16 mouse cellular contexts compared by ENCODE assay signal in the genomic region with DNA sequence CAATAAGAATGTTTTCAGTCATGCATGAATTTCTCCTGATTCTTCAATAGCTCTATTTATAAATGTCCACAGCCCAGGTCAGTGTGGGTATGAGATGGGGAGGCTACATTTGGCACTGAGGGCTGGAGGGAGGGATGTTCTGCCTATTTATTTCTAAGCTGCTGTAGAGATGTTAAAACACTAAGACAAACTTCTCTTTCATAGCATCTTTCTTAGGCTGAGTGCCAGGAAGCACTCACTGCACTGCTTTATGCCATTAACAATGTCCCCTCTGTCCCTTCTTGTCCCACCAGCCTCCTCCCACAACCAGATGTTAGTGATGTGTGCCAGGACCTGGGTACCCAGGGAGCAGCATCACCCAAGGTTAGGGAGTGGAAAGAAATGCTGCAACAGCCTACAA. TPM values are rescaled to one million over a fixed set of nuclear protein-coding genes. Genes with fewer than 3 reads are reported as not detected.
A peak's percentile ranks its signal among the peaks of the same experiment; 100 is the strongest.
DNase-seq lines count a peak whose midpoint lies in the region; ATAC-seq and TF ChIP-seq lines count a peak whose summit lies in the region.
"Had no signal": no experiment of that assay in that cellular context is flagged by ENCODE, and none has a peak within 500 bp of the region (broad histone marks: within the 10 kb centered on the region; RNA-seq: fewer than 3 reads in every experiment).

No protein-coding gene starts in this region.

- H3K27ac ChIP-seq in hindbrain, postnatal 0 days = no peak overlapping the region; the same call in 1 of the 2 replicates
- no peak overlapping the region for H3K27ac ChIP-seq in hindbrain, embryonic 14.5 days
- no peak overlapping the region for H3K27ac ChIP-seq in embryonic facial prominence, embryonic 15.5 days (replicated peaks)
- H3K27ac ChIP-seq: gastrocnemius, adult 2 months; hindbrain, embryonic 13.5 days had no signal

- no peaks in the 10 kb centered on the region for H3K36me3 ChIP-seq in hindbrain, postnatal 0 days (ENCODE audit: insufficient read depth, low read length)
- no peaks in the 10 kb centered on the region for H3K36me3 ChIP-seq in hindbrain, embryonic 14.5 days (replicated peaks; ENCODE audit: control insufficient read depth, insufficient read depth)
- H3K36me3 ChIP-seq in embryonic facial prominence, embryonic 15.5 days = no peaks in the 10 kb centered on the region
- H3K36me3 ChIP-seq: heart, embryonic 12.5 days; hindbrain, embryonic 13.5 days had no signal

- no peak overlapping the region for H3K4me3 ChIP-seq in hindbrain, postnatal 0 days (ENCODE audit: low read length)
- H3K4me3 ChIP-seq in hindbrain, embryonic 14.5 days (replicated peaks; ENCODE audit: low read length) = no peak overlapping the region
- H3K4me3 ChIP-seq in embryonic facial prominence, embryonic 15.5 days (replicated peaks) = no peak overlapping the region
- H3K4me3 ChIP-seq: gastrocnemius, adult 2 months; heart, embryonic 12.5 days; hindbrain, embryonic 13.5 days had no signal

- no peak overlapping the region for H3K9ac ChIP-seq in hindbrain, postnatal 0 days (replicated peaks; ENCODE audit: low read length)
- no peak overlapping the region for H3K9ac ChIP-seq in hindbrain, embryonic 14.5 days
- no peak overlapping the region for H3K9ac ChIP-seq in embryonic facial prominence, embryonic 15.5 days
- H3K9ac ChIP-seq: heart, embryonic 12.5 days; hindbrain, embryonic 13.5 days had no signal

- no peaks in the 10 kb centered on the region for H3K4me1 ChIP-seq in hindbrain, postnatal 0 days (ENCODE audit: insufficient read depth, low read length)
- H3K4me1 ChIP-seq in hindbrain, embryonic 14.5 days (replicated peaks; ENCODE audit: control insufficient read depth, insufficient read depth, low read length) = no peaks in the 10 kb centered on the region
- H3K4me1 ChIP-seq in embryonic facial prominence, embryonic 15.5 days = no peaks in the 10 kb centered on the region
- H3K4me1 ChIP-seq: heart, embryonic 12.5 days; hindbrain, embryonic 13.5 days had no signal

- no peak overlapping the region for H3K4me2 ChIP-seq in hindbrain, postnatal 0 days (ENCODE audit: low read depth, low read length)
- H3K4me2 ChIP-seq in hindbrain, embryonic 14.5 days (replicated peaks) = no peak overlapping the region
- H3K4me2 ChIP-seq in embryonic facial prominence, embryonic 15.5 days (replicated peaks) = no peak overlapping the region
- H3K4me2 ChIP-seq: heart, embryonic 12.5 days; hindbrain, embryonic 13.5 days had no signal

- ATAC-seq in hindbrain, postnatal 0 days = peak; percentile 96
- ATAC-seq in hindbrain, embryonic 14.5 days (ENCODE audit: low FRiP score) = no peak; the same call in 1 of the 2 replicates
- ATAC-seq in embryonic facial prominence, embryonic 15.5 days (ENCODE audit: insufficient number of reproducible peaks, low FRiP score, low TSS enrichment, low read depth) = peak; percentile 51; the same call in 1 of the 2 replicates
- ATAC-seq in megakaryocyte progenitor cell, adult 5-6 weeks (replicated peaks; ENCODE audit: poor library complexity) = no peak

- intact Hi-C loops in left cerebral cortex, postnatal 10 days (cut with DNase I) = no loop called here

- no peak for TF ChIP-seq CTCF in hindbrain, postnatal 0 days (IDR thresholded peaks at IDR 0.05; ENCODE audit: low read depth)

- no peaks in the 10 kb centered on the region for H3K27me3 ChIP-seq in hindbrain, postnatal 0 days (ENCODE audit: insufficient read depth, low read length)
- H3K27me3 ChIP-seq in hindbrain, embryonic 14.5 days (ENCODE audit: control insufficient read depth, insufficient read depth, low read length) = no peaks in the 10 kb centered on the region
- no peaks in the 10 kb centered on the region for H3K27me3 ChIP-seq in embryonic facial prominence, embryonic 15.5 days
- H3K27me3 ChIP-seq: heart, embryonic 12.5 days; hindbrain, embryonic 13.5 days had no signal

- no peaks in the 10 kb centered on the region for H3K9me3 ChIP-seq in hindbrain, postnatal 0 days (ENCODE audit: low read length)
- H3K9me3 ChIP-seq in hindbrain, embryonic 14.5 days (ENCODE audit: control insufficient read depth, low read length) = no peaks in the 10 kb centered on the region
- no peaks in the 10 kb centered on the region for H3K9me3 ChIP-seq in embryonic facial prominence, embryonic 15.5 days (replicated peaks)
- H3K9me3 ChIP-seq: heart, embryonic 12.5 days; hindbrain, embryonic 13.5 days had no signal

- DNase-seq in hindbrain, postnatal 0 days (ENCODE audit: low spot score) = peak; percentile 74
- DNase-seq in hindbrain, embryonic 14.5 days (ENCODE audit: low spot score) = no peak
- DNase-seq in cerebellum, adult 9-11 months = peak; percentile 27
- peak; percentile 36 to 38 for DNase-seq in left cerebral cortex, postnatal 10 days (ENCODE audit: extremely low spot score in 1 of 2, low spot score in 2 of 2)
- no peak for DNase-seq in adrenal gland, postnatal 14 days
- DNase-seq: adrenal gland, postnatal 25 days; gastrocnemius, adult 2 months; lung, postnatal 10 days; thymus, adult 2 months had no signal

RNA-seq across cellular contexts. Expression of a gene that starts 3.6 kb away (rescaled TPM):
- 6.0 and 8.4 TPM in 2 replicates for total RNA-seq in hindbrain, postnatal 0 days (2014; rRNA removed)
- 5.8 and 6.6 TPM in 2 replicates for polyA plus RNA-seq in hindbrain, postnatal 0 days (2015; fragmentation: Nextera tagmentation; extraction: Ambion mirVana)
- 0.80 and 1.2 TPM in 2 replicates for polyA plus RNA-seq in hindbrain, embryonic 14.5 days (2014; fragmentation: Nextera tagmentation; extraction: Ambion mirVana)
- 0.92 and 1.2 TPM in 2 replicates for polyA plus RNA-seq in embryonic facial prominence, embryonic 15.5 days (2015; fragmentation: Nextera tagmentation; extraction: Ambion mirVana)
- 1 to 10 TPM; 4.5 to 6.5 TPM for total RNA-seq in left cerebral cortex, postnatal 10 days (2021)
- not detected in 2 replicates for total RNA-seq in megakaryocyte progenitor cell, adult 5-6 weeks (2015)
- not detected in 2 replicates for total RNA-seq in megakaryocyte progenitor cell, adult 5-6 weeks (2017)
- 0.70 and 0.94 TPM in 2 replicates for total RNA-seq in adrenal gland, postnatal 14 days (2021)

RNA-seq across cellular contexts. Expression of a gene that starts 14.8 kb away (rescaled TPM):
- not detected in 2 replicates for total RNA-seq in hindbrain, postnatal 0 days (2014; rRNA removed)
- not detected in 2 replicates for polyA plus RNA-seq in hindbrain, postnatal 0 days (2015; fragmentation: Nextera tagmentation; extraction: Ambion mirVana)
- polyA plus RNA-seq in hindbrain, embryonic 14.5 days (2014; fragmentation: Nextera tagmentation; extraction: Ambion mirVana) = not detected in 2 replicates
- polyA plus RNA-seq in embryonic facial prominence, embryonic 15.5 days (2015; fragmentation: Nextera tagmentation; extraction: Ambion mirVana) = 0.17 TPM in 1 of 2 replicates, not detected in the other
- total RNA-seq in left cerebral cortex, postnatal 10 days (2021) = not detected
- total RNA-seq in megakaryocyte progenitor cell, adult 5-6 weeks (2015) = not detected in 2 replicates
- total RNA-seq in megakaryocyte progenitor cell, adult 5-6 weeks (2017) = not detected in 2 replicates
- total RNA-seq in adrenal gland, postnatal 14 days (2021) = 6.4 and 99.5 TPM in 2 replicates
- total RNA-seq: gastrocnemius, adult 2 months had no signal
- polyA plus RNA-seq: heart, embryonic 12.5 days; hindbrain, embryonic 13.5 days; kidney, embryonic 16.5 days; spleen, adult 2 months; thymus, adult 2 months had no signal

RNA-seq across cellular contexts. Expression of a gene that starts 45.1 kb away (rescaled TPM):
- total RNA-seq in hindbrain, postnatal 0 days (2014; rRNA removed) = 0.16 TPM in 1 of 2 replicates, not detected in the other
- 0.05 TPM in 1 of 2 replicates, not detected in the other for polyA plus RNA-seq in hindbrain, postnatal 0 days (2015; fragmentation: Nextera tagmentation; extraction: Ambion mirVana)
- not detected in 2 replicates for polyA plus RNA-seq in hindbrain, embryonic 14.5 days (2014; fragmentation: Nextera tagmentation; extraction: Ambion mirVana)
- polyA plus RNA-seq in embryonic facial prominence, embryonic 15.5 days (2015; fragmentation: Nextera tagmentation; extraction: Ambion mirVana) = 0.17 and 0.33 TPM in 2 replicates
- total RNA-seq in left cerebral cortex, postnatal 10 days (2021) = not detected
- total RNA-seq in megakaryocyte progenitor cell, adult 5-6 weeks (2015) = not detected in 2 replicates
- total RNA-seq in megakaryocyte progenitor cell, adult 5-6 weeks (2017) = not detected in 2 replicates
- 0.26 and 7.7 TPM in 2 replicates for total RNA-seq in adrenal gland, postnatal 14 days (2021)
- total RNA-seq: adrenal gland, postnatal 25 days; gastrocnemius, adult 2 months had no signal
- polyA plus RNA-seq: hindbrain, embryonic 13.5 days; spleen, adult 2 months had no signal

RNA-seq across cellular contexts. Expression of a gene that starts 54.6 kb away (rescaled TPM):
- not detected in 2 replicates for total RNA-seq in hindbrain, postnatal 0 days (2014; rRNA removed)
- not detected in 2 replicates for polyA plus RNA-seq in hindbrain, postnatal 0 days (2015; fragmentation: Nextera tagmentation; extraction: Ambion mirVana)
- polyA plus RNA-seq in hindbrain, embryonic 14.5 days (2014; fragmentation: Nextera tagmentation; extraction: Ambion mirVana) = not detected in 2 replicates
- polyA plus RNA-seq in embryonic facial prominence, embryonic 15.5 days (2015; fragmentation: Nextera tagmentation; extraction: Ambion mirVana) = not detected in 2 replicates
- total RNA-seq in left cerebral cortex, postnatal 10 days (2021) = not detected
- not detected in 2 replicates for total RNA-seq in megakaryocyte progenitor cell, adult 5-6 weeks (2015)
- not detected in 2 replicates for total RNA-seq in megakaryocyte progenitor cell, adult 5-6 weeks (2017)
- not detected in 2 replicates for total RNA-seq in adrenal gland, postnatal 14 days (2021)
- total RNA-seq: adrenal gland, postnatal 25 days; gastrocnemius, adult 2 months; liver, adult 2 months had no signal
- polyA plus RNA-seq: heart, embryonic 12.5 days; hindbrain, embryonic 13.5 days; kidney, embryonic 16.5 days; liver, adult 2 months; spleen, adult 2 months; thymus, adult 2 months had no signal

RNA-seq across cellular contexts. Expression of a gene that starts 54.7 kb away (rescaled TPM):
- not detected in 2 replicates for total RNA-seq in hindbrain, postnatal 0 days (2014; rRNA removed)
- not detected in 2 replicates for polyA plus RNA-seq in hindbrain, postnatal 0 days (2015; fragmentation: Nextera tagmentation; extraction: Ambion mirVana)
- polyA plus RNA-seq in hindbrain, embryonic 14.5 days (2014; fragmentation: Nextera tagmentation; extraction: Ambion mirVana) = not detected in 2 replicates
- polyA plus RNA-seq in embryonic facial prominence, embryonic 15.5 days (2015; fragmentation: Nextera tagmentation; extraction: Ambion mirVana) = not detected in 2 replicates
- total RNA-seq in left cerebral cortex, postnatal 10 days (2021) = not detected
- total RNA-seq in megakaryocyte progenitor cell, adult 5-6 weeks (2015) = not detected in 2 replicates
- total RNA-seq in megakaryocyte progenitor cell, adult 5-6 weeks (2017) = not detected in 2 replicates
- not detected in 2 replicates for total RNA-seq in adrenal gland, postnatal 14 days (2021)
- total RNA-seq: adrenal gland, postnatal 25 days; gastrocnemius, adult 2 months had no signal
- polyA plus RNA-seq: heart, embryonic 12.5 days; hindbrain, embryonic 13.5 days; kidney, embryonic 16.5 days; liver, adult 2 months; spleen, adult 2 months; thymus, adult 2 months had no signal

Comparison
In these comparisons a context has a peak if more than half of its experiments do, and no peak if none do; other contexts are left out.
1. ATAC-seq: peak in hindbrain, postnatal 0 days (single experiment) and embryonic facial prominence, embryonic 15.5 days (single experiment); none in hindbrain, embryonic 14.5 days (single experiment) and megakaryocyte progenitor cell, adult 5-6 weeks (single experiment).
2. DNase-seq: peak in hindbrain, postnatal 0 days (single experiment), cerebellum, adult 9-11 months (single experiment) and left cerebral cortex, postnatal 10 days (2 of 2); none in hindbrain, embryonic 14.5 days (single experiment) and adrenal gland, postnatal 14 days (single experiment).